Mouse (Mus musculus) megakaryocyte, embryonic 14.5 days (primary cell): Measurements from ENCODE around the gene Slc12a4.

Experiments
- FLI1 ChIP-seq: IDR thresholded peaks from 2 replicates; pipeline ENCODE4 v1.6.1; 2012; ENCODE audit warnings: low read length, inconsistent platforms, mixed read lengths
- GATA1 ChIP-seq: IDR thresholded peaks from 3 replicates; pipeline ENCODE4 v1.6.1; 2012; ENCODE audit warnings: mixed read lengths, low read length, inconsistent platforms, borderline replicate concordance

- TF ChIP-seq GATA1 (no peak), FLI1 (no peak)
Observed at GRCm38 (mm10) chr8:106011643-106011986, 45.7 kb upstream of the Slc12a4 start, which contains the start of gene Ddx28.
